Mouse (Mus musculus) neural tube, embryonic 12.5 days (tissue): Measurements from ENCODE around the gene Rap1a. TPM values are rescaled to one million over a fixed set of nuclear protein-coding genes. Genes with fewer than 3 reads are reported as not detected.

ENCODE experiments used
- ATAC-seq: fragments of 200-750 bp; cut with Nextera tagmentation; 2 replicates; pipeline ENCODE4 v1.8.0; 2017; ENCODE audit warnings: low read depth, mild to moderate bottlenecking, moderate TSS enrichment, moderate library complexity; ENCODE audit not compliant: low FRiP score
- H3K27ac ChIP-seq: fragments of 300-500 bp; sonication (generic); 2 replicates; pipeline ENCODE4 v1.5.1; 2016
- H3K27me3 ChIP-seq: fragments of 300-500 bp; sonication (generic); replicated peaks from 2 replicates; pipeline ENCODE4 v1.6.1; 2016; ENCODE audit warnings: mild to moderate bottlenecking
- H3K36me3 ChIP-seq: fragments of 300-500 bp; sonication (generic); 2 replicates; pipeline ENCODE4 v1.6.1; 2016; ENCODE audit warnings: mild to moderate bottlenecking
- H3K4me1 ChIP-seq: fragments of 300-500 bp; sonication (generic); 2 replicates; pipeline ENCODE4 v1.6.1; 2016
- H3K4me2 ChIP-seq: fragments of 300-500 bp; sonication (generic); replicated peaks from 2 replicates; pipeline ENCODE4 v1.6.1; 2016; ENCODE audit warnings: mild to moderate bottlenecking
- H3K4me3 ChIP-seq: fragments of 300-500 bp; sonication (generic); 2 replicates; pipeline ENCODE4 v1.5.1; 2016
- H3K9ac ChIP-seq: fragments of 300-500 bp; sonication (generic); 2 replicates; pipeline ENCODE4 v1.6.1; 2016; ENCODE audit warnings: mild to moderate bottlenecking
- H3K9me3 ChIP-seq: fragments of 300-500 bp; sonication (generic); 2 replicates; pipeline ENCODE4 v1.6.1; 2016; ENCODE audit warnings: mild to moderate bottlenecking
- WGBS: fragments of 180-500 bp; shearing (Covaris S2); methylation state at CpG from one replicate; pipeline ENCODE4 v1.1.7; 2016; 5-methylcytosine and 5-hydroxymethylcytosine counted together
- polyA plus RNA-seq: library from polyadenylated mRNA; unstranded; fragments of >200 nt; fragmentation: Nextera tagmentation; extraction: Ambion mirVana; gene quantifications from 2 replicates; pipeline ENCODE4 v1.2.1, GENCODE M21; 2016

The Rap1a gene
- 76.6 and 76.9 TPM in 2 replicates for polyA plus RNA-seq

- H3K27me3 ChIP-seq, result no peaks in the 10 kb centered on the region
- WGBS, result 25% methylated on average over 35 of the region's 50 CpGs
- H3K9ac ChIP-seq, result peak within 1 kb of the TSS; percentile 92
- peak within 1 kb of the TSS; percentile 89 for H3K4me3 ChIP-seq
- H3K4me2 ChIP-seq, result peak within 1 kb of the TSS; percentile 70
- peak; percentile 96 for ATAC-seq
- H3K9me3 ChIP-seq, result no peaks in the 10 kb centered on the region
- peaks cover 8% of the 10 kb centered on the region for H3K4me1 ChIP-seq
- H3K27ac ChIP-seq, result peak within 1 kb of the TSS; percentile 81
- H3K36me3 ChIP-seq, result no peaks in the 10 kb centered on the region
These were observed at the start of gene Rap1a for GRCm38 (mm10) chr3:105801191-105802166. Gene Rap1a (minus strand): TSS chr3:105801336.

DNA sequence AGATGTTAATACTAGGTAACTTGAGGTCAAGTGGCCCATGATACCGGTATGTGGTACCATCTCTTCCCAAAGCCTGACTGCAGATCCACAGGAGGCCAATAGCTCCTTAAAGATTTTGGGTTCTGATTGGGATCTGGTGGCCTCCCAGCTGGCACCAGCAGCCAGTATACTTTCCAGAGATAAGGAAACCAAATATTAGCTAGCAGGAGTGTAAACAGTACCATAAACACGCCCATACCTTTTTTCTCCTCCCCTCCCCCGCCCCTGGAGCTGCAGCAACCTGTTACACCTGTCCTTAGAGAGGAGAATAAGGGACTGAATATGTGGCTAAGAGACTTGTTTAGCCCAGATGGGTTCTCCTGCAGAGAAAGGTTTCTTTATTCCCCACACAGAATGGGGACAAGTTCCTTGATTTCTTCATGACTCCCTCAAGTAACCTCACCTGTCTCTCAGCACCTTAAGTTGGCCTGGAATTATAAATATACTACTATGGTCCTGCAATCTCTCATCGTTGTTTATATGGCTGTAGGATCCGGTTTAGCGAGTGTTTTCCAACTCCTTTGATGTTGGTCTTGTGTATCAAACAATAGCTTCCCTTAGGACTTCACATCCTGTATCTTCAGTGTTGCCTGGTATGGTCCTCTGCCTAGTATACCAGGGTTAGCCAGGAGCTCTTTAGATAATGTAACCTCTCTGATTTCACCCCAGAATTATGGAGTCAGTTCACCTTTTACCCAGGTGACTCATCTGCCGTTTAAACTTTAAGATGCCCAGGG is 45.3 kb upstream of the Rap1a start:
- H3K27ac ChIP-seq, result no peak overlapping the region
- no peaks in the 10 kb centered on the region for H3K27me3 ChIP-seq
- H3K36me3 ChIP-seq, result no peaks in the 10 kb centered on the region
- no peaks in the 10 kb centered on the region for H3K4me1 ChIP-seq
- WGBS, result 73% methylated on average over 7 of the region's 7 CpGs
- no peak overlapping the region for H3K4me2 ChIP-seq
- no peak overlapping the region for H3K4me3 ChIP-seq
- H3K9ac ChIP-seq, result no peak overlapping the region
- no peak for ATAC-seq
- H3K9me3 ChIP-seq, result no peaks in the 10 kb centered on the region

DNA sequence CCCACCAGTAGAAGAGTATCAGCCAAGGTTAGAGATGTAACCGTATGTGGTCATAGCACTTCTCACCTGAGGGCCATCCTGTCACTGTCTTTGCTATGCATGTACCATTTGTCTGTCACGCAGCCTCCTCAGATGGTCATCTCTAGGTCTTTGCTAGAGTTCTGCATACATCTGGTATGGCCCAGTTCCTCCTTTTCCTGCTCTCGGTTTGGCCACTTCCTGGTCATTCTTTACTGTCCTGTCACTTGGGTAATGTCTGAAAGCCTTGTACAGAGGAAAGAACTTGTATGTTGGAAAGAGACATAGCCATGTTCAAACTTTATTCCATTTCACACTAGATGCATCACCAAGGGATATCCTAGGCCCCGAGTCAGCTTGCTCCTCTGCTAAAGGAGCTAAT is 38.7 kb upstream of the Rap1a start:
- H3K27me3 ChIP-seq, result no peaks in the 10 kb centered on the region
- H3K27ac ChIP-seq, result no peak overlapping the region
- no peak for ATAC-seq
- no peaks in the 10 kb centered on the region for H3K36me3 ChIP-seq
- no peaks in the 10 kb centered on the region for H3K9me3 ChIP-seq
- no peak overlapping the region for H3K4me3 ChIP-seq
- WGBS, result 82% methylated on average over 4 of the region's 4 CpGs
- no peaks in the 10 kb centered on the region for H3K4me1 ChIP-seq
- no peak overlapping the region for H3K9ac ChIP-seq
- no peak overlapping the region for H3K4me2 ChIP-seq

DNA sequence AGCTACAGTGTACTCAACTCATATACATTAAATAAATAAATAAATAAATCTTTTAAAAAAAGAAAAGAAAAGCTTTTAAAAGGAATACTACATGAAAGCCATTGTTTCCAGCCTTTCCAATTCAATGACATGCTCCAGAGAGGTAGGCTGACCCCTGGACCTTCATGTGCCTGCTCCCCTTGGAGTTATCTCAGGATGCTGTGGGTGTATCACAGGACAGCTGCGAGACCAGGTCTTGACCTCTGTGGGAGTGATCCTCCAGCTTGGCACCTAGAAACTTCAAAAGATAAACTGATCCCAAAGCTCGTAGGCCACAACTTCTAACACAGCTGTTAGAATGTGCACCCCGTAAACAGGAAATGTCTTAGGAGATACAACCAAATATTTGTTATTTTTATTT is 37.5 kb upstream of the Rap1a start:
- H3K4me3 ChIP-seq, result no peak overlapping the region
- no peaks in the 10 kb centered on the region for H3K36me3 ChIP-seq
- no peaks in the 10 kb centered on the region for H3K4me1 ChIP-seq
- H3K9ac ChIP-seq, result no peak overlapping the region
- no peak for ATAC-seq
- no peaks in the 10 kb centered on the region for H3K9me3 ChIP-seq
- H3K27ac ChIP-seq, result no peak overlapping the region
- WGBS, result 82% methylated on average over 3 of the region's 3 CpGs
- no peaks in the 10 kb centered on the region for H3K27me3 ChIP-seq
- no peak overlapping the region for H3K4me2 ChIP-seq

GRCm38 (mm10) chr3:105836883-105837282 is 35.7 kb upstream of the Rap1a start:
- Histone ChIP-seq H3K36me3 (no peaks in the 10 kb centered on the region), H3K9me3 (no peaks in the 10 kb centered on the region), H3K27ac (no peak overlapping the region), H3K9ac (no peak overlapping the region), H3K27me3 (no peaks in the 10 kb centered on the region), H3K4me1 (no peaks in the 10 kb centered on the region), H3K4me2 (no peak overlapping the region), H3K4me3 (no peak overlapping the region)
- no peak for ATAC-seq
- 92% methylated on average over 3 of the region's 3 CpGs for WGBS

GRCm38 (mm10) chr3:105835875-105836274 is 34.7 kb upstream of the Rap1a start:
- no peaks in the 10 kb centered on the region for H3K4me1 ChIP-seq
- H3K27me3 ChIP-seq, result no peaks in the 10 kb centered on the region
- ATAC-seq, result no peak
- H3K9ac ChIP-seq, result no peak overlapping the region
- no peak overlapping the region for H3K4me3 ChIP-seq
- no peaks in the 10 kb centered on the region for H3K9me3 ChIP-seq
- no peak overlapping the region for H3K27ac ChIP-seq
- H3K36me3 ChIP-seq, result no peaks in the 10 kb centered on the region
- H3K4me2 ChIP-seq, result no peak overlapping the region
- WGBS, result 85% methylated on average over 3 of the region's 3 CpGs

DNA sequence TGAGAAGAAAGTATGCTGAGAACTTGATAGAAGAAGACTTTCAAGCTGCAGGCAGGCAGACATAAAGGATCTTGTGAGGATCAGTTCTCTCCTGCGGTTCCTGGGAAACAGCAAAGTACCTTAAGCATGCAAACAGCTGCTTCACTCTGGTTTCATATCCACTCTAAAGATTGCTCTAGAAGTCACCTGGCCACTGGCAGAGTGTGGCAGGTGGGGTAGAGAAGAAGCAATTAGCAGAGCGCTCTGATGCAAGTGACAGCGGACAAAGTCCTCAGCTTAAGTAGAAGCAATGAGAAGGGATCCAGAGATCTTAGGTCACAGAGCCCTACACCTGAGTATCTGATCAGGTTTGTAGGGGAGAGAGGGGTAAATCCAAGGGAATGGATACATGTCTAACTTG is 30.4 kb upstream of the Rap1a start:
- 97% methylated on average over 3 of the region's 3 CpGs for WGBS
- no peaks in the 10 kb centered on the region for H3K9me3 ChIP-seq
- no peak for ATAC-seq

DNA sequence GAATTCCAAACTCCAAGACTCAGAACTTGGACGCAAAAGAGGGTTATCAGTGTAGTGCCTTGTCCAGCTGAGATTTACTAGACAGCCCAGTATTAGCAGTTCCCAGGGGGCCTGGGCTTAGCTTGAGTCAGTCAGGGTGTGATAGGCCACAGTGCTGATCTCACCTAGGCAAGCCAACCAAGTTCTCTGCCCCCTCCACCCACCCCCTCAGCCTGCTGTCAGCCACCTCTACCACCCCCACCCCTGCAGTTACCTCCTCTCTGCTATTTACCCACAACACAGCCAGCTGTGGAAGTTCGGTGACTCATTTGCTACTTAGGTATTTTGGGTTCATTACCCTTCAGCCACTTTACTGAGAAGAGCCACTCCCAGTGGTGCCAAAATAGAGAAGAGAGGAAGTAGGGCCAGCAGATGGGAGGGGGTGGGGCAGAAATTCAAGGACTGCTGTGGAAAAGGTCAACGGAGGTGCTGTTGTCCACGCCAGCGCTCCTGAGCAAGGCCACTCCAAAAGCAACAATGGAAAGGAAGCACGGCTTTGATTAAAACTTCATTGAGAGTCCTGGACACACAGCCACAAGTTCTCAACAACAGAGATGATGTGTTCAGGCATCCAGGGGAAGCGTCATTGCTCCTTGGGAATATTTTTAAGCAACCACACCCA is 24.5 kb upstream of the Rap1a start:
- Histone ChIP-seq H3K4me1 (no peaks in the 10 kb centered on the region), H3K27me3 (no peaks in the 10 kb centered on the region), H3K9me3 (no peaks in the 10 kb centered on the region), H3K27ac (no peak overlapping the region), H3K9ac (no peak overlapping the region), H3K4me3 (no peak overlapping the region), H3K4me2 (no peak overlapping the region), H3K36me3 (no peaks in the 10 kb centered on the region)
- 66% methylated on average over 7 of the region's 7 CpGs for WGBS
- no peak for ATAC-seq

More for the DNA sequence above, 30.4 kb upstream of the Rap1a start:
- no peak overlapping the region for H3K9ac ChIP-seq
- H3K4me1 ChIP-seq, result no peaks in the 10 kb centered on the region
- no peak overlapping the region for H3K4me2 ChIP-seq
- no peak overlapping the region for H3K27ac ChIP-seq
- no peaks in the 10 kb centered on the region for H3K27me3 ChIP-seq
- no peak overlapping the region for H3K4me3 ChIP-seq
- no peaks in the 10 kb centered on the region for H3K36me3 ChIP-seq

DNA sequence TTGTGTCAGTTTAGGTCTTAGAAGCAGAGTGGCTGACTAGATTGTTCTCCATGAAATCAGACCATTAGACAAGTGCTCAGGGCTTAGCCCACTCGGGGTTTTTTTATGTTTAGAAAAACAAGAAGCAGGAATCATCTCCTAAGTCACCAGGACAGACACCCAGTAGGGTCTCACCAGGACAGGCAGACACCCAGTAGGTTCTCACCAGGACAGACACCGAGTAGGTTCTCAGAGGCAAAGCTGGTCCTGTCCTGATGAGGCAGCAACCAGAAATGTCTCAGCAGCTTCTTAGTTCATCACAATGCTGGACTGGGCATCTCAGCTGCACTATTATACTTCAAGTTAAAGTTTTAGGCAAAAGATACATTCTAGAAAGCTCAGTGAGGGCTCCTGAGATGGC is 23.6 kb upstream of the Rap1a start:
- Histone ChIP-seq H3K4me1 (no peaks in the 10 kb centered on the region), H3K9ac (no peak overlapping the region), H3K9me3 (no peaks in the 10 kb centered on the region), H3K27me3 (no peaks in the 10 kb centered on the region), H3K36me3 (no peaks in the 10 kb centered on the region), H3K4me2 (no peak overlapping the region), H3K27ac (no peak overlapping the region), H3K4me3 (no peak overlapping the region)
- 52% methylated on average over 2 of the region's 2 CpGs for whole genome bisulfite sequencing
- no peak for ATAC-seq

- H3K9ac ChIP-seq, result no peak overlapping the region
- ATAC-seq, result no peak
- H3K36me3 ChIP-seq, result no peaks in the 10 kb centered on the region
- WGBS, result 65% methylated on average over 5 of the region's 5 CpGs
- no peak overlapping the region for H3K4me3 ChIP-seq
- H3K4me1 ChIP-seq, result no peaks in the 10 kb centered on the region
- H3K27me3 ChIP-seq, result no peaks in the 10 kb centered on the region
- no peak overlapping the region for H3K4me2 ChIP-seq
- H3K9me3 ChIP-seq, result no peaks in the 10 kb centered on the region
- H3K27ac ChIP-seq, result no peak overlapping the region
These were observed 23.0 kb upstream of the Rap1a start for GRCm38 (mm10) chr3:105824103-105824502.

DNA sequence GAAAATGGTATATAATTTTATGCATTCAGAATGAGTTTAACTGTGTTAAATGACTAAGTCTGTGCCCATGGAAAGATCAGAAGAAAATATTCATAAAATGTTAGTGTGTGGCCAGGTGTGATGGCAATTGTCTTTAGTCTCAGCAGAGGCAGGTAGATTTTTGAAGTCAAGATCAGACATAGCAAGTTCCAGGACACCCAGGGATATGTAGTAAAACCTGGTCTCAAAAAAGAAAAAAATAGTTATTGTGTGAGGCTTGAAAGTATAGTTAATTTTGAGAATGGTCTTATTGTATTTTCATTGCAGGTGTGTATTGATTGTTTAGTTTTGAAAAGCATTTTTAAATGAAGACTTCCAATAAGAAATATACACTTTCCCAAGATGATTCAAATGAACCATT is 22.5 kb upstream of the Rap1a start:
- no peaks in the 10 kb centered on the region for H3K36me3 ChIP-seq
- no peak for ATAC-seq
- no peak overlapping the region for H3K27ac ChIP-seq
- no peak overlapping the region for H3K4me2 ChIP-seq
- no peaks in the 10 kb centered on the region for H3K4me1 ChIP-seq
- no peaks in the 10 kb centered on the region for H3K9me3 ChIP-seq
- H3K27me3 ChIP-seq, result no peaks in the 10 kb centered on the region
- no peak overlapping the region for H3K4me3 ChIP-seq
- H3K9ac ChIP-seq, result no peak overlapping the region

GRCm38 (mm10) chr3:105821504-105821903 is 20.4 kb upstream of the Rap1a start:
- ATAC-seq, result no peak
- H3K4me1 ChIP-seq, result no peaks in the 10 kb centered on the region
- H3K27me3 ChIP-seq, result no peaks in the 10 kb centered on the region
- 94% methylated on average over 3 of the region's 3 CpGs for WGBS
- H3K36me3 ChIP-seq, result no peaks in the 10 kb centered on the region
- no peak overlapping the region for H3K4me3 ChIP-seq
- no peak overlapping the region for H3K27ac ChIP-seq
- H3K9me3 ChIP-seq, result no peaks in the 10 kb centered on the region
- no peak overlapping the region for H3K4me2 ChIP-seq
- no peak overlapping the region for H3K9ac ChIP-seq
